Comparison of ENCODE assay signal across 25 mouse cellular contexts in genomic region chr2:155903632-155904008, GRCm38 (mm10). TPM values are rescaled to one million over a fixed set of nuclear protein-coding genes. Genes with fewer than 3 reads are reported as not detected.
A peak's percentile ranks its signal among the peaks of the same experiment; 100 is the strongest.
DNase-seq lines count a peak whose midpoint lies in the region; TF ChIP-seq lines count a peak whose summit lies in the region.
"Had no signal": no experiment of that assay in that cellular context is flagged by ENCODE, and none has a peak within 500 bp of the region (broad histone marks: within the 10 kb centered on the region; RNA-seq: fewer than 3 reads in every experiment).

No protein-coding gene starts in this region.

- no peak for TF ChIP-seq CTCF in layer of hippocampus, adult 2 months (conservative IDR thresholded peaks at IDR 0.05)

- no peak overlapping the region for H3K4me3 ChIP-seq in layer of hippocampus, adult 2 months
- H3K4me3 ChIP-seq: embryonic facial prominence, embryonic 12.5 days; embryonic facial prominence, embryonic 15.5 days; forebrain, embryonic 12.5 days; forebrain, embryonic 15.5 days; heart, embryonic 10.5 days; heart, embryonic 13.5 days had no signal

- peak; percentile 44 to 55 for DNase-seq in cerebellum, postnatal 14 days
- no peak for DNase-seq in cerebellum, adult 11 months
- DNase-seq in layer of hippocampus, postnatal 10 days (ENCODE audit: low spot score in 2 of 2): peak; percentile 7 to 13
- DNase-seq in layer of hippocampus, adult 2 months (ENCODE audit: low spot score in 2 of 2): no peak
- peak; percentile 53 for DNase-seq in fibroblast of lung, adult 2 months (ENCODE audit: low read depth)
- peak; percentile 32 for DNase-seq in yolk sac, embryonic 10.5 days (ENCODE audit: low spot score)
- DNase-seq: adrenal gland, adult 2 months; adrenal gland, postnatal 14 days; heart, postnatal 4 days; kidney, adult 11 months had no signal

- H3K27ac ChIP-seq in layer of hippocampus, adult 2 months: no peak overlapping the region
- H3K27ac ChIP-seq: embryonic facial prominence, embryonic 12.5 days; embryonic facial prominence, embryonic 15.5 days; forebrain, embryonic 12.5 days; forebrain, embryonic 15.5 days; heart, embryonic 10.5 days; heart, embryonic 13.5 days; hindbrain, embryonic 14.5 days; hindbrain, postnatal 0 days had no signal

RNA-seq across cellular contexts. Expression of gene Uqcc1, which starts 26.5 kb away (rescaled TPM):
- total RNA-seq in layer of hippocampus, postnatal 10 days (2021): 10 to 100 TPM; 54.2 to 54.9 TPM
- total RNA-seq in layer of hippocampus, adult 2 months (2021): 10 to 100 TPM; 73.6 to 81.6 TPM

RNA-seq across cellular contexts. Expression of gene Gm15557, which starts 36.9 kb away (rescaled TPM):
- total RNA-seq in layer of hippocampus, postnatal 10 days (2021): not detected
- not detected for total RNA-seq in layer of hippocampus, adult 2 months (2021)
- total RNA-seq: adrenal gland, adult 2 months; adrenal gland, postnatal 14 days; adrenal gland, postnatal 4 days; common myeloid progenitor, adult 5-6 weeks; gastrocnemius, adult 18-20 months; gastrocnemius, postnatal 14 days; heart, adult 18-20 months; heart, postnatal 14 days; heart, postnatal 4 days; hindbrain, postnatal 0 days; MEL had no signal

RNA-seq across cellular contexts. Expression of gene Gdf5, which starts 41.5 kb away (rescaled TPM):
- total RNA-seq in layer of hippocampus, postnatal 10 days (2021): 1 to 10 TPM in 1 of 2 experiments, under 1 TPM in 1; 0.74 to 1.1 TPM
- total RNA-seq in layer of hippocampus, adult 2 months (2021): under 1 TPM in 1 of 2 experiments, not detected in 1; 0.15 TPM
- total RNA-seq: common myeloid progenitor, adult 5-6 weeks; gastrocnemius, postnatal 14 days; heart, postnatal 14 days; MEL had no signal

RNA-seq across cellular contexts. Expression of gene Cep250, which starts 52.6 kb away (rescaled TPM):
- 10 to 100 TPM; 18.1 to 23.2 TPM for total RNA-seq in layer of hippocampus, postnatal 10 days (2021)
- 10 to 100 TPM; 19.0 to 21.0 TPM for total RNA-seq in layer of hippocampus, adult 2 months (2021)

Comparison
In these comparisons a context has a peak if more than half of its experiments do, and no peak if none do; other contexts are left out.
1. DNase-seq: peak in cerebellum, postnatal 14 days (2 of 2), layer of hippocampus, postnatal 10 days (2 of 2), fibroblast of lung, adult 2 months (single experiment) and yolk sac, embryonic 10.5 days (single experiment); none in cerebellum, adult 11 months (single experiment) and layer of hippocampus, adult 2 months (0 of 2).